Mouse (Mus musculus) forebrain, postnatal 0 days (tissue): ENCODE measurements around the gene Sys1. TPM values are rescaled to one million over a fixed set of nuclear protein-coding genes. Genes with fewer than 3 reads are reported as not detected.

Experiments
- ATAC-seq: fragments of 200-750 bp; cut with Nextera tagmentation; 2 replicates; pipeline ENCODE4 v1.8.0; 2017; ENCODE audit warnings: mild to moderate bottlenecking, moderate library complexity
- DNase-seq: peaks from one replicate; pipeline ENCODE4 v3.0.0-alpha.2; 2015
- H3K27ac ChIP-seq: fragments of 300-500 bp; sonication (generic); 2 replicates; pipeline ENCODE4 v1.5.1; 2014; ENCODE audit warnings: low read depth, mild to moderate bottlenecking, antibody characterized with exemption, low read length, moderate library complexity, mixed read lengths
- H3K27me3 ChIP-seq: fragments of 300-500 bp; sonication (generic); 2 replicates; pipeline ENCODE4 v1.6.1; 2014; ENCODE audit warnings: mild to moderate bottlenecking, low read length, mixed read lengths; ENCODE audit not compliant: insufficient read depth
- H3K36me3 ChIP-seq: fragments of 300-500 bp; sonication (generic); 2 replicates; pipeline ENCODE4 v1.6.1; 2014; ENCODE audit warnings: mild to moderate bottlenecking, moderate library complexity; ENCODE audit not compliant: insufficient read depth
- H3K4me1 ChIP-seq: fragments of 300-500 bp; sonication (generic); 2 replicates; pipeline ENCODE4 v1.6.1; 2014; ENCODE audit warnings: antibody characterized with exemption; ENCODE audit not compliant: insufficient read depth
- H3K4me2 ChIP-seq: fragments of 300-500 bp; sonication (generic); 2 replicates; pipeline ENCODE4 v1.6.1; 2014; ENCODE audit warnings: low read depth, mild to moderate bottlenecking, moderate library complexity
- H3K4me3 ChIP-seq: fragments of 300-500 bp; sonication (generic); 2 replicates; pipeline ENCODE4 v1.5.1; 2014; ENCODE audit warnings: low read depth, low read length, mixed read lengths
- H3K9ac ChIP-seq: fragments of 300-500 bp; sonication (generic); 2 replicates; pipeline ENCODE4 v1.6.1; 2014; ENCODE audit warnings: mild to moderate bottlenecking
- H3K9me3 ChIP-seq: fragments of 300-500 bp; sonication (generic); 2 replicates; pipeline ENCODE4 v1.6.1; 2016; ENCODE audit warnings: low read length
- CTCF ChIP-seq: sonication (generic); IDR thresholded peaks from 2 replicates; pipeline ENCODE4 v1.5.1; 2016; ENCODE audit warnings: antibody characterized with exemption, control low read depth, low read depth
- WGBS: fragments of 180-500 bp; shearing (Covaris S2); extraction: QIAGEN DNeasy Blood & Tissue Kit; methylation state at CpG from one replicate; pipeline ENCODE4 v1.1.7; 2014; 5-methylcytosine and 5-hydroxymethylcytosine counted together
- polyA plus RNA-seq: library from polyadenylated mRNA; unstranded; fragments of >200 nt; fragmentation: Nextera tagmentation; extraction: Ambion mirVana; gene quantifications from 2 replicates; pipeline ENCODE4 v1.2.1, GENCODE M21; 2015
- total RNA-seq: library from RNA; depleted of rRNA; stranded (reverse); fragments of >200 nt; gene quantifications from 2 replicates; pipeline ENCODE4 v1.2.3, GENCODE M21; 2014

Gene Sys1
- total and polyA plus RNA-seq, 2 experiments from 2014 or later: 105 to 167 TPM

- 7% methylated on average over 21 of the region's 21 CpGs for WGBS
- DNase-seq: no peak
- Histone ChIP-seq H3K9ac (peak overlapping the region; percentile 59), H3K4me2 (peak overlapping the region; percentile 95), H3K36me3 (peaks cover 28% of the 10 kb centered on the region), H3K4me3 (peak overlapping the region; percentile 74), H3K27me3 (no peaks in the 10 kb centered on the region), H3K9me3 (no peaks in the 10 kb centered on the region), H3K27ac (peak overlapping the region; percentile 65), H3K4me1 (peaks cover 8% of the 10 kb centered on the region; the same call in 1 of the 2 replicates)
- 0 out of 2 replicates have a peak, but pooled peaks have one; percentile 19 for TF ChIP-seq CTCF
- peak; percentile 29 for ATAC-seq
These were observed 41.0 kb downstream of the Sys1 start for GRCm38 (mm10) chr2:164497691-164498268.

DNA sequence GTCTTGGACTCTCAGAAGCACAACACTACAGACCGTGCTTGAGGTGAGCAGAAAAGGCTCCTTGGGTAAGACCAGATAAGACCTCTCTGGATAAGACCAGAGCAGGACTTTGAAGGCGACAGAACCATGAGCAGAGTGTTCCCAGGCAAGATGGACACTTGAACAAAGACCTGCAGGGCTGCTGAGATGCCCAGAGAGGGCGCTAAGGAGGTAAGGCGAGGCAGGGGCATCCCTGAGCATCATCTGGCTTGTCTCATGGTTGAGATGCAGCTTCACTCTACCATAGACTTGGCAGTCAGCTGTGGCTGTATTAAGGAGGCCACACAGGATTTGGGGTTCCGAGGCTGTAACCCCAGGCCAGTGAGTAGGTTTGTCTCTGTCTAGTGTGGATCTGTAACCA is 42.6 kb downstream of the Sys1 start:
- Histone ChIP-seq H3K36me3 (peaks cover 43% of the 10 kb centered on the region), H3K4me1 (peaks cover 8% of the 10 kb centered on the region; the same call in 1 of the 2 replicates), H3K4me3 (no peak overlapping the region), H3K27ac (no peak overlapping the region), H3K9me3 (no peaks in the 10 kb centered on the region), H3K4me2 (no peak overlapping the region), H3K27me3 (no peaks in the 10 kb centered on the region), H3K9ac (no peak overlapping the region)
- no peak for ATAC-seq
- no peak for DNase-seq
- WGBS: 77% methylated on average over 5 of the region's 5 CpGs
- no peak for TF ChIP-seq CTCF

DNA sequence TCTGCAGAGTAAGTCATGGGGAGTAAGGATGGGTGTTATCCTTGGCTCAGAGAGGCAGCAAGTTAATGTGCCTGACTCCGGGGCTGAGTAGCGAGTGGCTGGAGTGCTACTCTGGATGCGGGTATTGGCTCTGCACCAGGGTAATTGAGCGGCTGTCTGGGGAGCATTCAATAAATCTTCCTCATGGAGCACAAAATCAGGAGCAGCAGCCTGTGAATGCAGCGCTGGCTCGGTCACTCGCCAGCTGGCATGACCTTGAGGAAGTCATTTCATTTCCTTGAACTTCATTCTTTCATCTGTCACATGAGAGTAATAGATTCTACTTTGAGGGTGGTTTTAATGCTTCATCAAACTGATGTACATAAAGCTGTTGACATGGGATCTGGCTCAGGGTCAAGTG is 43.7 kb downstream of the Sys1 start:
- Histone ChIP-seq H3K27ac (no peak overlapping the region), H3K9me3 (0 out of 2 replicates have a peak, but pooled peaks cover 3% of the 10 kb centered on the region), H3K4me1 (peaks cover 8% of the 10 kb centered on the region; the same call in 1 of the 2 replicates), H3K27me3 (no peaks in the 10 kb centered on the region), H3K9ac (no peak overlapping the region), H3K36me3 (peaks cover 52% of the 10 kb centered on the region), H3K4me3 (no peak overlapping the region), H3K4me2 (no peak overlapping the region)
- ATAC-seq: no peak
- TF ChIP-seq CTCF: no peak
- WGBS: 93% methylated on average over 7 of the region's 7 CpGs
- DNase-seq: no peak

GRCm38 (mm10) chr2:164504919-164505318 is 48.2 kb downstream of the Sys1 start:
- Histone ChIP-seq H3K36me3 (peaks cover 55% of the 10 kb centered on the region), H3K4me2 (no peak overlapping the region), H3K4me1 (no peaks in the 10 kb centered on the region), H3K9me3 (0 out of 2 replicates have a peak, but pooled peaks cover 3% of the 10 kb centered on the region), H3K9ac (no peak overlapping the region), H3K27ac (no peak overlapping the region), H3K4me3 (no peak overlapping the region), H3K27me3 (no peaks in the 10 kb centered on the region)
- no peak for ATAC-seq
- no peak for DNase-seq
- WGBS: over 99% methylated on average over 3 of the region's 3 CpGs
- no peak for TF ChIP-seq CTCF

DNA sequence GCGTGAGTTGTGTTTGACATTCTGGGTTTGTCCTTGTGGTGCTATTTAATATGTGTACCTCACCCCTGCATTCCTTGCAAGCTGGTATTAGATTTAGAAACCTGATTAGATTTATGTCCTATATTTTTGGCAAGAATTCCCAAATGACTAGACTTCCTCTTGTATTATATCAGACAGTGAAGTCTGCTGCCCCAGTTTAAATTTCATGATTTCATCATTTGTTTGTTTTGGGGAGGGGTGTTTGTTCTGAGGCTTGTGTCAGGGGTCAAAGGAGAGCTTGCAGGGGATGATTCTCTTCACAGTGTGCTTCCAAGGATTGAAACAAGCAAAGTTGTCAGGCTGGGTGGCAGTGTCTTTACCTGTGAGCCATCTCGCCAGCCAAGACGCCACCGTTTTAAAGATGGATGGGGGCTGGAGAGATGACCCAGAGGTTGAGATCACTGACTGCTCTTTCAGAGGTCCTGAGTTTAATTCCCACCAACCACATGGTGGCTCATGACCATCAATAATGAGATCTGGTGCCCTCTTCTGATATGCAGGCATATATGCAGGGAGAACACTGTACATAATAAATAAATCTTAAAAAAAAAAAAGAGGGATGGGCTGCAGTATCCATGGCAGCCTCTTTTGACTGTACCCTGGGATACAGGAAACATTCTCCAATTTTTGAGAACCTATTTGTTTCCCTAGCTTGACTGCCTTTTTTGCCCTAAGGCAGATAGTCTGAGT is 49.0 kb downstream of the Sys1 start:
- H3K9me3 ChIP-seq: 0 out of 2 replicates have a peak, but pooled peaks cover 3% of the 10 kb centered on the region
- ATAC-seq: no peak
- H3K4me1 ChIP-seq: no peaks in the 10 kb centered on the region
- no peak overlapping the region for H3K4me3 ChIP-seq
- H3K9ac ChIP-seq: no peak overlapping the region
- H3K4me2 ChIP-seq: no peak overlapping the region
- no peak overlapping the region for H3K27ac ChIP-seq
- TF ChIP-seq CTCF: no peak
- no peaks in the 10 kb centered on the region for H3K27me3 ChIP-seq
- 95% methylated on average over 4 of the region's 4 CpGs for WGBS
- DNase-seq: no peak
- peaks cover 48% of the 10 kb centered on the region for H3K36me3 ChIP-seq

DNA sequence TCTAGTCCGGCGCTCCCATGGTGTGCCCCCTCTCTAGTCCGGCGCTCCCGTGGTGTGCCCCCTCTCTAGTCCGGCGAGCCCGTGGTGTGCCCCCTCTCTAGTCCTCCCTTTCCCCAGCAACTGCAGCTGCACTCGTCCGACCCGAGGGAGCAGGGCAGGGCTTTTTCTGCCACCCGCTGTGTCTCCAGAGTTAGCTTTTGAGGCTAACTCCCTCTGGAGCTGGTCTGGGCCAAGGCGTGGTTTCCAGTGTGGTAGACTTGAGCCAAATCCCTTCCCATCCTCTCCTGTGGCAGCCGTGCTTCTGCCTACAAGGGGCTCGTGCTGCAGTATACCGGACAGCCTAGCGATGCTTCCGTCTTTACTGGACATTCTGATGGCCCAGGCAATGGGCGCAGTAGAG is 51.0 kb downstream of the Sys1 start:
- Histone ChIP-seq H3K9ac (no peak overlapping the region), H3K27me3 (no peaks in the 10 kb centered on the region), H3K4me3 (no peak overlapping the region), H3K4me1 (no peaks in the 10 kb centered on the region), H3K27ac (no peak overlapping the region), H3K9me3 (0 out of 2 replicates have a peak, but pooled peaks cover 3% of the 10 kb centered on the region), H3K36me3 (peaks cover 30% of the 10 kb centered on the region), H3K4me2 (no peak overlapping the region)
- no peak for TF ChIP-seq CTCF
- WGBS: 81% methylated on average over 19 of the region's 19 CpGs
- ATAC-seq: no peak
- DNase-seq: no peak

GRCm38 (mm10) chr2:164510621-164511190 is 53.9 kb downstream of the Sys1 start:
- Histone ChIP-seq H3K4me2 (no peak overlapping the region), H3K9ac (no peak overlapping the region), H3K36me3 (peaks cover 6% of the 10 kb centered on the region; the same call in 1 of the 2 replicates), H3K9me3 (no peaks in the 10 kb centered on the region), H3K27me3 (no peaks in the 10 kb centered on the region), H3K27ac (no peak overlapping the region), H3K4me3 (no peak overlapping the region), H3K4me1 (no peaks in the 10 kb centered on the region)
- no peak for TF ChIP-seq CTCF
- DNase-seq: no peak
- ATAC-seq: no peak
- 42% methylated on average over 4 of the region's 5 CpGs for WGBS
